Mouse (Mus musculus): ENCODE data around the gene Gdf3.

GRCm38 (mm10) chr6:122607700-122608099 lies 2.2 kb downstream of the Gdf3 start:
- TF ChIP-seq CTCF (IDR thresholded peaks at IDR 0.05; ENCODE audit: borderline replicate concordance, insufficient read depth, low read depth, low read length), result no peak
- no peak for TF ChIP-seq POLR2A (IDR thresholded peaks at IDR 0.05; ENCODE audit: borderline replicate concordance, insufficient read depth, low read length)
